33 mouse cellular contexts compared by ENCODE assay signal in the genomic region with DNA sequence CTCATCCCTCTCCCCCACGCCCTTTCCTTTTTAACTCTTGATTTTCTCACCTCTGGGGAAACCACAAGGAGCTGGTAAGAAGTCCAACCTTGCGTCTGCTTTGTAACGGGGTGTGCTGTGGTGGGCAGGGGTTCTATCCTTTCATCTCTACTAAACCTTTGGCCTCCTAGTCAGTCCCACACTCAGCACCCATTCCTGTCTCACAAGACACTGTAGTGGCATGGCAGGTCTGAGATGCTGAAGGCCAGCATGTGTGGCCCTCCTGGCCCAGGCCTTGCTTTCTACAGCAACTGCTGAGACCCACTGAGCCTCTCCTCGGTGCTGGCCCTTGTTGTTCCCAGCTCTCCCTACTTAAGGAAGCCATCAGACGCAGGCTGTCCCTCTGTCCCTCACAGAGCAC.
"Had no signal": no experiment of that assay in that cellular context is flagged by ENCODE, and none has a peak within 500 bp of the region (broad histone marks: within the 10 kb centered on the region; RNA-seq: fewer than 3 reads in every experiment).

No protein-coding gene starts in this region.

- H3K4me3 ChIP-seq: heart, embryonic 13.5 days; heart, embryonic 15.5 days; hindbrain, embryonic 10.5 days; hindbrain, embryonic 12.5 days; hindbrain, embryonic 13.5 days; hindbrain, embryonic 15.5 days; intestine, embryonic 15.5 days; kidney, embryonic 15.5 days; layer of hippocampus, adult 2 months had no signal

- ATAC-seq: hindbrain, embryonic 16.5 days; hindbrain, postnatal 0 days; inflammation-experienced regulatory T-cells, adult 6 months; intestine, embryonic 15.5 days; intestine, embryonic 16.5 days; intestine, postnatal 0 days had no signal

- H3K27ac ChIP-seq: heart, embryonic 13.5 days; heart, embryonic 15.5 days; hindbrain, embryonic 12.5 days; hindbrain, embryonic 13.5 days; hindbrain, embryonic 14.5 days; hindbrain, embryonic 15.5 days; hindbrain, postnatal 0 days; intestine, embryonic 15.5 days; kidney, postnatal 0 days; layer of hippocampus, adult 2 months had no signal

- H3K27me3 ChIP-seq: heart, embryonic 13.5 days; heart, embryonic 15.5 days; hindbrain, embryonic 12.5 days; hindbrain, embryonic 13.5 days; hindbrain, embryonic 15.5 days; intestine, embryonic 15.5 days; kidney, embryonic 15.5 days had no signal

- H3K9me3 ChIP-seq: heart, embryonic 13.5 days; heart, embryonic 15.5 days; hindbrain, embryonic 10.5 days; hindbrain, embryonic 12.5 days; hindbrain, embryonic 13.5 days; hindbrain, embryonic 15.5 days; intestine, embryonic 15.5 days; kidney, embryonic 15.5 days had no signal

- DNase-seq: heart, postnatal 10 days; heart, postnatal 14 days; heart, postnatal 36 days; heart, postnatal 4 days; kidney, adult 11 months; kidney, adult 18-20 months; kidney, adult 2 months; kidney, adult 8-10 months; kidney, adult 9 months; kidney, postnatal 10 days; kidney, postnatal 14 days; kidney, postnatal 25 days; kidney, postnatal 36 days; kidney, postnatal 4 days; layer of hippocampus, adult 9-11 months; layer of hippocampus, postnatal 36 days had no signal

- H3K4me2 ChIP-seq: heart, embryonic 11.5 days; heart, embryonic 13.5 days; heart, embryonic 15.5 days; hindbrain, embryonic 12.5 days; hindbrain, embryonic 13.5 days; hindbrain, embryonic 14.5 days; hindbrain, embryonic 15.5 days; intestine, embryonic 15.5 days; kidney, embryonic 15.5 days had no signal

- H3K9ac ChIP-seq: heart, embryonic 13.5 days; heart, embryonic 15.5 days; hindbrain, embryonic 12.5 days; hindbrain, embryonic 14.5 days; hindbrain, embryonic 15.5 days; intestine, embryonic 15.5 days; kidney, embryonic 15.5 days had no signal
